Mouse (Mus musculus) left cerebral cortex, adult 8-10 months (tissue): ENCODE data around the gene Ehd1. TPM values are rescaled to one million over a fixed set of nuclear protein-coding genes. Genes with fewer than 3 reads are reported as not detected.
"Not testable (repeated sequence)": the region's sequence is repeated elsewhere in the genome, so short reads cannot be mapped to it uniquely, and the experiment has no call there.

ENCODE experiments used
- DNase-seq, 2 experiments: peaks; one replicate each; pipeline ENCODE4 v3.0.0; 2022; ENCODE audit warnings: low spot score in 2 of 2
- total RNA-seq, 4 experiments: library from RNA; stranded (reverse); gene quantifications; 2 replicates each; pipeline ENCODE4 v1.2.4; 2022

Gene Ehd1
- total RNA-seq, 4 experiments from 2014 or later = 31.0 to 36.8 (median 35.8) TPM

DNA sequence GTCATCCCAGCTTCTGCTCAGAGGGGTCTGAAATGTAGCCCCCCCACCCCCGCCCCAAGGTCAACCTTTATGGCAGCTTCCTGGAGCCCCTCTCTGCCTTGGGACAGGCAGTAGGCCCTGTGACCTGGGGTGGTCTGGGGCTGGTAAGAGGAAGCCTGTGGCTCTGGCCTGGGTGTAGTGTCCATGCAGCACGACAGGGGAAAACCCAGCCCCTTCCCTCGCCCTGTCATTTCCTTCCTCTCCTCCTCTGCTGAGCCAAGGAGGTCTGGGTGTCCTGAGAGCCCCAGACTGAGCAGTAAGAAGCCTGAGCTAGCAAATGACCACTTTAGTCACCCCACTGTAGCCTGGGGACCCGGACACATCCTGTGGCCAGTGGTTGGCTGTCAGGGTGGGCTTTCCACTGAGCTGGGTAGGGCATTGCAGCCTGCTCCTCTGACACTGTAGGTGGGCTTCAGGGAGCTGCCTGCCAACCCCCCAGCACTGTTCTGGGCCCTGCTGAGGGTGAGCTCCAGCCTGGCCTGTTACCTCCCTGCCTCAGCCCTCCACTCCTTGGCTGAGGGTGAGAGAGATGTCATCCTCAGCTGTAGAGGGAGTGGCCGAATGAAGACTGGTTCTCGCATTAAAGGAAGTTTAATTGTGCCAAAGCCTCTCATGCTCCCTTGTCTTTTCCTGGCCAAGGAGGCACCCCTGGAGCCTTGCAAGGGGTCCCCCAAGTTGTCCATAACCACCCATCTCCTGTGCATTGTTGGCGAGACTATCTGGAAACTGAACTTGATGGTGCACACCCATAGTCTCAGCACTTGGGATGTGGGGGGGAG, 23.1 kb downstream of the Ehd1 start:
- no peak for DNase-seq

DNA sequence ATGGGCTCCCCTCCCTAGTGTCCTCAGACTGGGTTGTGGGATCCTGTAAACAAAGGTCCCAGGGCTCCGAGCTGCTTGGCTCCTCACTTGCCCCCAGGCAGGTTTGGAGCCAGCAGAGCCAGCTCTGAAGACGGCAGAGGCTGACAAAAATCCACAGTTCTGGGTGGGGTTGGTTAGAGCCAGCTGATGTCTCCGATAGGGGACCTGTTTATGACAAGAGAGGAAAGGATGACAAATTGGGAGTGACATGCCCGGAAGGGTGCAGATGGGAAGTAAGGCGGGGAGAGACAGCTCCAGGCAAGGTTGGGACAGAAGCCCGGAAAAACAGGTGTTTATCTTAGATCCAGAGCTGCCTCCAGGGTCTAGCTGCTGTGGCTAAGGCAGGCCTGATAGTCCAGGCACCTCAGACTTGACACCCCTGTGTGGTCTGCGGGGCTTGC, 23.9 kb downstream of the Ehd1 start:
- no peak for DNase-seq

GRCm38 (mm10) chr19:6302114-6302513, 25.6 kb downstream of the Ehd1 start:
- DNase-seq = no peak

DNA sequence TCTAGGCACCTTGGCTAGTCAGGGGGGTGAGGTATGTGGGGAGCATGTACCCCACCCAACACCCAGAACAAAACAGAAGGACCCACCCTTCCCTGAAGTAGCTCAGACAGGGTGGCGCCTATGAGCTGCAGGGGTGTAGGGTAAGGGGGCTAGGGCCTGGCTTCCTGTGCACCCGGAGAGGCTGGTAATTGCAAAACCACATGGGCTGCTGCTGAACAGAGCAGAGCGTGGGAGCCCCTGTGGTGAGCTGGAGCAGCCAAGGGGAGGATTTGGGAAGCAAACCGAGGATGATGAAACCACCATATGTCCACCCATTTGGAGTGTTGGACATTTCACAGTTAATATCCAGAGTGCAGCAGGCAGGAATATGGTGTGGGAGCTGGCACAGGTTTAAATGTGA, 26.0 kb downstream of the Ehd1 start:
- no peak for DNase-seq

DNA sequence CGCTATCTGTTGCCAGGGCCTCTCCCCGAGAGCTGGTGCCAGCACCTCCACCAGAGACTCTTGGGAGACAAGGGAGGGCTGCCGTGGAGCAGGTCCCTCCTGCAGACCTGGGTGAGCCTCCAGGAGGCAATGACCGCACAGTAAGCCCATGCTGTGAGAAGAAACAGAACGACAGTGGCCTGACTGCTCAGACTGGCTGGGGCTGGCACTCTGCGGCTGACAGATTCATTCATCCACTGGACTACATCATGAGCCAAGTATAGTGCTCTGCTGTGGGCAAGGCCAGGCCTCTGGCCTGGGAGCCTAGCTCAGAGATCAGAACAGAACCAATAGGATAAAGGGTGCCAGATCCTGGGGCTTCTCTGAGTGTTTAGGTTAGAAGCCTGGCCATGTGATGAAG, 27.3 kb downstream of the Ehd1 start:
- DNase-seq = no peak

DNA sequence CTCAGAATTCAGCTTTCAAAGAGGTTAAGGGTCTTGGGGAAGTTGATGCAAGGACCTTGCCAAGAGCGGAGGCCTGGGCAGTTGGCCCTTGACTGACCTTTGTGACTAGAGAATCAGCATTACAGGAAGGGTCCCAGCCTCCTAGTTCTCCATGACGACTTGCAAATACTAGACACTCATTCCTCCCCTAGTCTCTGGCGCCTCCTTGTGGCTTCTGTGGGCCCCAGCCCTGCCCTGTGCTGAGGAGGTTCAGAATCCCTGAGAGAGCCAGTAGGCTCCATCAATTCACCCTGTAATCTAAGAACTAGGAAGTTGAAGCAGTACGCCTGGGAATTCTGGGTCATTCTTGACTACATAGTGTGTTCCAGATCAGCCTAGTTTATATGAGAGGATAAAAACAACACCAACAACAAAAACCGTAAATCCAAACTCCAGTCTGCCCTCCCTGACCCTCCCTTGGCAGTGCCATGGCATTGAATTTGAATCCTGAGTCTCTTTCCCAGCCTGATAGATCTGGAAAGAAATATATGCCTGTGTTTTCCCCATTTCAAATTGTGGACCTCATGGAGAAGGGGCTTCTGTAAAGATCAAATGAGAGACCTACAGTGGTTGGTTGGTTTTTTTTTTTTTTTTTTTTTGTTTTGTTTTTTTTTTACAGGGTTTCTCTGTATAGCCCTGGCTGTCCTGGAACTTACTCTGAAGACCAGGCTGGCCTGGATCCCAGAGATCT, 28.4 kb downstream of the Ehd1 start:
- peak; percentile 50 to 61 for DNase-seq

DNA sequence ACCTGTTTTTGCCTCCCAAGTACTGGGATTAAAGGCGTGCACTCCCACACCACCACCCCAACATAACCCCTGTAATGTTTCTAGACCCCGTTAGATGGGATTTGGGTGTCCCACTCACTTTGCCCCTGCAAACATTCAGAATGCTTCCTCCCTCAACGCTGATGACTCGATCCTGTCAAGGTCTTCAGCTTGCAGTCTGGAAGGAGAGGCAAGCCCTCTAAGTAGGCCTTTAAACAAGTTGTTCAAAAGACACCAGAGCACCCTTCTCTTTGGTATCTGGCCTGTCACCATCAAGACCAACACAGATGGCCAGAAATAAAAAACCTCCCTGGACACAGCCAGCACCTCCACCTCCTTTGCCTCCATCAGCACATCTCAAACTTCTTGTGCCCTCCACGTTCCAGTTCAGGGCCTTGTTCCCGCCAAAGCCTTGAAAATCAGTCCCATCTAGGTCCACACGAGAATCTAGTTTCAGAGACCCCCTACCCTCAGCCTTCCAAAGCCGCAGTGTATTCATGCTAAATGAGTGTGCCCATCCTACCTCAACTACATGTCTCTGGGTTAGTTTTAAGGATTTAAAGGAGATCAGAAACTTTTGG, 29.1 kb downstream of the Ehd1 start:
- DNase-seq = no peak

DNA sequence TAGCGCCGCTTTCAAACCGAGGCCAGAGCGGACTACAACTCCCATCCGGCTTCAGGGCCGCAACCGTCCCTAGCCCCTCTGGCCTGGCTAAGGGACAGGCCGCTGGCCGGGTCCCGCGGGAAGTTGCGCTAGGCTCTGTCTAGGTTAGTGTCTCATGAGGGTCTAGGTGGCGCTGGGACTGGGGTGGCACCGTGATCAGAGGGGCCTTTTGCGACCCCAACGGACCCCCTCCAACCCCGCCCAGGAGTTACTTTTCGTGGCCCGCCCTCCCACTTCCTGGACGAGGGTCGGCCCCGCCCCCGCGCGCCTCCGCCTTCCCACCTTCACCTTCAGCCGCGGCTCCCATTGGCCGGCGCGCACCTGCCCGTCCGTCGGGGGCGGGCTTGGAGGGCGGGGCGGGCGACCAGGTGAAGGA, 29.6 kb downstream of the Ehd1 start, which contains the start of gene Cdc42bpg:
Cdc42bpg (plus strand) TSS at position 320 of the 415 bp plus-strand sequence.
- DNase-seq = no peak

DNA sequence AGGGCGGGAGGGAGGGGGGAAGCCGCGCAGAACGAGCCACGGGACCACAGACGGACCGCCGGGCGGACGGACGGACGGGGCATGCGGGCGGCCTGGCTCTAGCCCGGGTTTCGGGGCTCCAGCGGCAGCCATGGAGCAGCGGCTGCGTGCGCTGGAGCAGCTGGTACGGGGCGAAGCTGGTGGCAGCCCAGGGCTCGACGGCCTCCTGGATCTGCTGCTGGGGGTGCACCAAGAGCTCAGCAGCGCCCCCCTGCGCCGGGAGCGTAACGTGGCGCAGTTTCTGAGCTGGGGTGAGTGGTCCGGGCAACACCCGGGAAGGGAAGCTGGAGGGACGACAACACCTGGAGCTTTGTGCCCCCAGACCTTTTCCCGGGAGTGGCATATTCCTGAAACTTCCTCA, 30.1 kb downstream of the Ehd1 start:
- no peak for DNase-seq

- no peak for DNase-seq
These were observed 31.4 kb downstream of the Ehd1 start for GRCm38 (mm10) chr19:6307733-6308531.

DNA sequence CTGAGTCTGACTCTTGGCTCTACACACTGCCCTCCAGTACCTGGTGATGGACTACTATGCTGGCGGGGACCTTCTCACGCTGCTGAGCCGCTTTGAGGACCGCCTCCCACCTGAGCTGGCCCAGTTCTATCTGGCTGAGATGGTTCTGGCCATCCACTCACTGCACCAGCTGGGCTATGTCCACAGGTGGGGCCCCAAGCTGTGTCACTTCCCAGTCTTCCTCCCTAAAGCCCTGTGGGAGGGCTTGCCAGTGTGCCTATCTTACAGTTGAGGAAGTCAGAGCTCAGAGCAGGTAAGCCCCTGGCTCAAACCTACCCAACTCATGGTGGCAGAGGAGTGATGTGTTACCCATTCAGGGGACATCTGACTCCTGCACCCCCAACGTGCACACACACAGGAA, 33.7 kb downstream of the Ehd1 start:
- no peak for DNase-seq

DNA sequence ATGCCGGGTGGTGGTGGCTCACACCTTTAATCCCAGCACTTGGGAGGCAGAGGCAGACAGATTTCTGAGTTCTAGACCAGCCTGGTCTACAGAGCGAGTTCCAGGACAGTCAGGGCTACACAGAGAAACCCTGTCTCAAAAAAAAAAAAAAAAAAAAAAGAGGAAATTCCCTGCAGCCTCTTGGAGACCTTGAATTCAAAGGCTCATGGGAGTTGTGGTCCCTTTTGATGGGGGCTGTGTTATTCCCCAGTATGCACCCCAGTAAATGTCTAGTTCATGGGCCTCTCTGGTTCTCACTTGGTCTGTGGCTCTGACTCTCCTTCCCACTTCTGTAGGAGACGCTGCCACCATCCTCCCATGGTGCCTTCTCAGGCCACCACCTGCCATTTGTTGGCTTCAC, 35.3 kb downstream of the Ehd1 start:
- not testable (repeated sequence) for DNase-seq

- DNase-seq = no peak
These were observed 37.3 kb downstream of the Ehd1 start for GRCm38 (mm10) chr19:6313796-6314195.

DNA sequence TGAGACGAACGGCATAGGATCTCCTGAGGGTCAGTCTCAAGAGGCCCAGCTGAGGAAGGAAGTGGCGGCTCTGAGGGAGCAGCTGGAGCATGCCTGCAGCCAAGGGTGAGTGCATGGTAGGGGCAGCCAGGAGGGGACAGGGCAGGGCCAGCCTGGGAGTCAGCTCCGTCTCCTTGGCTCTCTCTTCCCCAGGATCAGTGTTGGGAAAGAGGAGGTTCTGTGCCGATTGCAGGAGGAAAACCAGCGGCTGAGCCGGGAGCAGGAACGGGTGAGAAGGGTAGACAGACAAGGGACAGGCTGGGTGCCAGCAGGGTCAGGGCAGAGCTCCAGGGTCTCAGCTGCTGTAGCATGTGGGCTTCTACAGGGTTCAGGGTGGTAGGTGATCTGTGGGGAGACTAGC, 38.0 kb downstream of the Ehd1 start:
- DNase-seq = no peak

DNA sequence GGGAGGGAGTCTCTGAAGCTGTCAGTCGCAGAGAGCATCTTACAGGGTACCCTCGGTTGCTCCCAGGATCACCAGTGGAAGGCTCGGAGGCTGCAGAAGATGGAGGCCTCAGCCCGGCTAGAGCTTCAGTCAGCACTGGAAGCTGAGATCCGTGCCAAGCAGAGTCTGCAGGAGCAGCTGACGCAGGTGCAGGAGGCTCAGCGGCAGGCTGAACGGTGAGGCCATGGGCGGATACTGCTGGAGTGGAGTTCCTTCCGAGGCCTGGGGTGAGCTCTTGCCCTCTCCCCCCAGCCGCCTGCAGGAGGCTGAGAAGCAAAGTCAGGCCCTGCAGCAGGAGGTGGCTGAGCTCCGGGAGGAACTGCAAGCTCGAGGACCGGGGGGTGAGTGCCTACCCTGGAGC, 39.0 kb downstream of the Ehd1 start:
- DNase-seq = no peak

- DNase-seq = no peak
These were observed 41.6 kb downstream of the Ehd1 start for GRCm38 (mm10) chr19:6318145-6318544.

- DNase-seq = no peak
These were observed 44.8 kb downstream of the Ehd1 start for GRCm38 (mm10) chr19:6321358-6321757.

DNA sequence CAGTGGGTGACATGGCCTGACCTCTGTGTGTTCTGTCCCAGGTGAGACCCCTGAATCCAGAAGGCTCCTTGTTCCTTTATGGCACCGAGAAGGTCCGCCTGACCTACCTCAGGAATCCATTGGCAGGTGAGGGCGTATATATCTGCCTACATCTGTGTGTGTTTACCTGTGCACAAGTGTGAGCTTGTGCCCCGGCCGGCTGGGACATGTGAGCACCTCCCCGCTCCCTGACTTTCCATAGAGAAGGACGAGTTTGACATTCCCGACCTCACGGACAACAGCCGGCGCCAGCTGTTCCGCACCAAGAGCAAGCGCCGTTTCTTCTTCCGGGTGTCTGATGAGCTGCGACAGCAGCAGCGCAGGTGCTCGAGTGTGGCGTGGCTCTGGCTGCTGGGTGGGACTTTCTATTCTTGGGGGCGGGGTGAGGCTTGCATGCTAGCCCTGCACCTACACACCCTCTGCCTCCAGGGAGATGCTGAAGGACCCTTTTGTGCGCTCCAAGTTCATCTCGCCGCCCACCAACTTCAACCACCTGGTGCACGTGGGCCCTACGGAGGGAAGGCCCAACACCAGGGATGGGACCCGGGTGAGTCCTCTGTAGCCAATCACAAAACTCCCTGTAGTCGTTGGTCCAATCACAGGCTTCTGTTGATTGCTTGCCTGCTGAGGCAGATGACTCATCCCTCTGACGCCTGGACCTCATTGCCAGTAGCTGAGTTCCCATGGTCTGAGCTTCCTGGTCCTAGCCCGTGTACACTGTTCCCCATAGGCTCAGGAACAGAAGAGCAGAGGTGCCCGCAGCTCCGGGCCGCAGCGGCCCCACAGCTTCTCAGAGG, 45.5 kb downstream of the Ehd1 start:
- no peak for DNase-seq

DNA sequence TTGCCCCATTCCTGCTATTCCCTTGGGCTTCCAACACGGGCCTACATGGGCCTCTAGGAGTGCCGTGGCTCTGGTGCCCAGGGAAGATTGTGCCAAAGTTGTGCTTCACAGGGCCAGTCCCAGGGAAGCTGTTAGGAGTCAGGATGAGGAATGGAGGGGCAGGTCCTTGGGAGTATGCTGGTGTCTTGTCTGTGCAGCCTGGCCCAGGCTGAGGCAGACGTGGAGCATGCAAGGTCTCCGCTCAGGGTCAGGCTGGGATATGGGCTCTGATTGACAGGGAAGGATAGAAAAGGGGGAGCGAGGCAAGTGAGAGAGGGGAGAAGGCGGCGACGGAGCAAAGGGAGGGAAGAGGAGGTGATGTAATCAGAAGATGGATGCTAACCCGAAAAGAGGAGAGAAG, 48.2 kb downstream of the Ehd1 start:
- DNase-seq = no peak

- DNase-seq = no peak
These were observed 54.7 kb downstream of the Ehd1 start for GRCm38 (mm10) chr19:6331178-6331577.
